Mouse (Mus musculus) heart, adult 2 months (tissue): ENCODE measurements around the gene Csnk1e. TPM values are rescaled to one million over a fixed set of nuclear protein-coding genes. Genes with fewer than 3 reads are reported as not detected.

Experiments
- DNase-seq, 2 experiments: peaks; one replicate each; pipeline ENCODE4 v3.0.0; 2021
- H3K27ac ChIP-seq: fragments of 200-600 bp; 2 replicates; pipeline ENCODE4 v1.8.1; 2022
- H3K27me3 ChIP-seq: fragments of 200-500 bp; 2 replicates; pipeline ENCODE4 v1.6.1; 2012; ENCODE audit warnings: mild to moderate bottlenecking, low read length, inconsistent platforms, mixed read lengths; ENCODE audit not compliant: control insufficient read depth, insufficient read depth
- H3K36me3 ChIP-seq: fragments of 200-500 bp; 2 replicates; pipeline ENCODE4 v1.6.1; 2012; ENCODE audit warnings: low read length, inconsistent platforms; ENCODE audit not compliant: control insufficient read depth, insufficient read depth
- H3K4me1 ChIP-seq: fragments of 200-500 bp; 2 replicates; pipeline ENCODE4 v1.6.1; 2011; ENCODE audit warnings: low read length; ENCODE audit not compliant: control insufficient read depth, insufficient read depth
- H3K4me3 ChIP-seq: fragments of 200-600 bp; 2 replicates; pipeline ENCODE4 v1.8.1; 2022
- H3K79me2 ChIP-seq: fragments of 200-500 bp; replicated peaks from 2 replicates; pipeline ENCODE4 v1.6.1; 2012; ENCODE audit warnings: mild to moderate bottlenecking, inconsistent platforms, low read length, moderate library complexity, mixed read lengths; ENCODE audit not compliant: control insufficient read depth, insufficient read depth
- H3K9ac ChIP-seq: fragments of 200-500 bp; 2 replicates; pipeline ENCODE4 v1.6.1; 2012; ENCODE audit warnings: low read depth, mild to moderate bottlenecking, control low read depth, inconsistent platforms, low read length, mixed read lengths
- CTCF ChIP-seq: fragments of 200-600 bp; IDR thresholded peaks from 2 replicates; pipeline ENCODE4 v1.8.1; 2022; ENCODE audit warnings: antibody characterized with exemption, mild to moderate bottlenecking, moderate library complexity
- EP300 ChIP-seq: fragments of 200-500 bp; IDR thresholded peaks from 2 replicates; pipeline ENCODE4 v1.6.1; 2011; ENCODE audit warnings: low read depth, low read length, control low read depth; ENCODE audit not compliant: insufficient read depth
- POLR2A ChIP-seq: fragments of 200-500 bp; IDR thresholded peaks from 2 replicates; pipeline ENCODE4 v1.6.1; 2011; ENCODE audit warnings: mild to moderate bottlenecking, low read depth, low read length, control low read depth; ENCODE audit not compliant: insufficient read depth
- WGBS: fragments of 180-500 bp; shearing (Covaris S2); methylation state at CpG from one replicate; pipeline ENCODE4 v1.1.7; 2018; 5-methylcytosine and 5-hydroxymethylcytosine counted together
- intact Hi-C: fragments of 180-260 bp; cut with DNase I; formaldehyde crosslinking; loops from one replicate; pipeline ENCODE4 v1.15.1; 2025
- polyA plus RNA-seq: library from polyadenylated mRNA; depleted of rRNA; stranded (reverse); fragments of >200 nt; gene quantifications from 2 replicates; pipeline ENCODE4 v1.2.3, GENCODE M21; 2012
- total RNA-seq, 2 experiments: library from RNA; stranded (reverse); gene quantifications; 2 replicates each; pipeline ENCODE4 v1.2.3; 2021

The Csnk1e gene
- total and polyA plus RNA-seq, 3 experiments, result 46.5 to 62.6 (median 48.3) TPM

- Histone ChIP-seq H3K36me3 (peaks cover 8% of the 10 kb centered on the region), H3K27me3 (no peaks in the 10 kb centered on the region), H3K4me1 (peaks cover 50% of the 10 kb centered on the region), H3K4me3 (no peak overlapping the region), H3K79me2 (peaks cover 17% of the 10 kb centered on the region), H3K9ac (no peak overlapping the region), H3K27ac (peak overlapping the region; percentile 41)
- intact Hi-C loops, result no loop called here
- no peak for TF ChIP-seq CTCF
- no peak for TF ChIP-seq POLR2A
- TF ChIP-seq EP300, result no peak
- WGBS, result 59% methylated on average over 7 of the region's 7 CpGs
- no peak for DNase-seq
Measured at GRCm38 (mm10) chr15:79387611-79388010, 67.8 kb downstream of the Csnk1e start.

- intact Hi-C loops, result no loop called here
- Histone ChIP-seq H3K9ac (0 out of 2 replicates have a peak overlapping the region, but pooled peaks have one; percentile 7), H3K27ac (peak overlapping the region; percentile 41), H3K4me3 (no peak overlapping the region), H3K4me1 (peaks cover 50% of the 10 kb centered on the region), H3K79me2 (peaks cover 17% of the 10 kb centered on the region), H3K36me3 (peaks cover 4% of the 10 kb centered on the region), H3K27me3 (no peaks in the 10 kb centered on the region)
- peak in 1 of 2 experiments; percentile 20 for DNase-seq
- WGBS, result 31% methylated on average over 6 of the region's 6 CpGs
- TF ChIP-seq EP300 (0 out of 2 replicates have a peak, but pooled peaks have one; percentile 16), POLR2A (no peak)
Measured at GRCm38 (mm10) chr15:79387081-79387480, 68.3 kb downstream of the Csnk1e start.

GRCm38 (mm10) chr15:79381644-79382043 lies 73.7 kb downstream of the Csnk1e start:
- 0 out of 2 replicates have a peak overlapping the region, but pooled peaks have one; percentile 0 for H3K9ac ChIP-seq
- peaks cover 49% of the 10 kb centered on the region for H3K4me1 ChIP-seq
- intact Hi-C loops, result loop anchor here (2.0 kb wide), 1 partner anchor 15 kb away; no protein-coding TSS in a partner anchor

GRCm38 (mm10) chr15:79380468-79381444 lies 74.6 kb downstream of the Csnk1e start:
- peak overlapping the region; percentile 41 for H3K9ac ChIP-seq
- H3K36me3 ChIP-seq, result peaks cover 3% of the 10 kb centered on the region
- H3K27ac ChIP-seq, result peak overlapping the region; percentile 80
- no peaks in the 10 kb centered on the region for H3K27me3 ChIP-seq
- intact Hi-C loops, result loop anchor here (2.0 kb wide), 1 partner anchor 16 kb away; no protein-coding TSS in a partner anchor
- TF ChIP-seq POLR2A (0 out of 2 replicates have a peak, but pooled peaks have one; percentile 18), CTCF (peak; percentile 85), EP300 (peak; percentile 74; the same call in 1 of the 2 replicates)
- H3K4me3 ChIP-seq, result peak overlapping the region; percentile 38
- 24% methylated on average over 23 of the region's 23 CpGs for WGBS
- peak; percentile 78 to 84 for DNase-seq
- H3K79me2 ChIP-seq, result peaks cover 11% of the 10 kb centered on the region
- H3K4me1 ChIP-seq, result peaks cover 45% of the 10 kb centered on the region

More at GRCm38 (mm10) chr15:79381644-79382043, 73.7 kb downstream of the Csnk1e start:
- peak overlapping the region; percentile 80 for H3K27ac ChIP-seq
- H3K79me2 ChIP-seq, result peaks cover 11% of the 10 kb centered on the region
- peaks cover 3% of the 10 kb centered on the region for H3K36me3 ChIP-seq
- H3K27me3 ChIP-seq, result no peaks in the 10 kb centered on the region
- DNase-seq, result no peak
- 67% methylated on average over 9 of the region's 9 CpGs for WGBS
- TF ChIP-seq EP300 (no peak), CTCF (no peak), POLR2A (no peak)
- no peak overlapping the region for H3K4me3 ChIP-seq

GRCm38 (mm10) chr15:79379658-79380057 lies 75.7 kb downstream of the Csnk1e start:
- Histone ChIP-seq H3K27me3 (no peaks in the 10 kb centered on the region), H3K9ac (no peak overlapping the region), H3K4me3 (no peak overlapping the region), H3K36me3 (peaks cover 3% of the 10 kb centered on the region), H3K4me1 (peaks cover 43% of the 10 kb centered on the region), H3K79me2 (peaks cover 10% of the 10 kb centered on the region), H3K27ac (peak overlapping the region; percentile 88)
- intact Hi-C loops, result loop anchor here (2.0 to 5.0 kb wide), 2 partner anchors 17 to 57 kb away; no protein-coding TSS in a partner anchor
- WGBS, result 50% methylated on average over 7 of the region's 7 CpGs
- TF ChIP-seq EP300 (no peak), POLR2A (no peak), CTCF (no peak)
- DNase-seq, result no peak

GRCm38 (mm10) chr15:79378608-79379007 lies 76.8 kb downstream of the Csnk1e start:
- Histone ChIP-seq H3K27ac (peak overlapping the region; percentile 88), H3K4me3 (no peak overlapping the region), H3K36me3 (peaks cover 3% of the 10 kb centered on the region), H3K4me1 (peaks cover 42% of the 10 kb centered on the region), H3K79me2 (peaks cover 9% of the 10 kb centered on the region), H3K9ac (no peak overlapping the region), H3K27me3 (no peaks in the 10 kb centered on the region)
- intact Hi-C loops, result loop anchor here (5.0 kb wide), 1 partner anchor 56 kb away; no protein-coding TSS in a partner anchor
- no peak for TF ChIP-seq EP300
- TF ChIP-seq CTCF, result no peak
- TF ChIP-seq POLR2A, result no peak
- no peak for DNase-seq
- 95% methylated on average over 10 of the region's 10 CpGs for WGBS
